Mouse (Mus musculus) c-Kit-positive CD71-negative TER-119-negative erythroid progenitor cells, embryonic 14.5 days (primary cell): ENCODE measurements around the gene Tmem189.

Source experiments
- DNase-seq: peaks from one replicate; pipeline ENCODE4 v3.0.0-alpha.2; 2013; ENCODE audit warnings: low read depth

Gene Tmem189

GRCm38 (mm10) chr2:167689501-167690218 is at the start of gene Tmem189:
Gene Tmem189 (minus strand): TSS chr2:167689822.
- DNase-seq, result no peak

- no peak for DNase-seq
These were observed 49.4 kb upstream of the Tmem189 start for GRCm38 (mm10) chr2:167739030-167739429.

GRCm38 (mm10) chr2:167734861-167735260 is 45.2 kb upstream of the Tmem189 start:
- no peak for DNase-seq

GRCm38 (mm10) chr2:167731149-167731548 is 41.5 kb upstream of the Tmem189 start:
- DNase-seq, result no peak

- DNase-seq, result no peak
These were observed 40.4 kb upstream of the Tmem189 start for GRCm38 (mm10) chr2:167730036-167730435.

- no peak for DNase-seq
These were observed 37.5 kb upstream of the Tmem189 start for GRCm38 (mm10) chr2:167727161-167727560.

GRCm38 (mm10) chr2:167725879-167726278 is 36.3 kb upstream of the Tmem189 start:
- no peak for DNase-seq

- no peak for DNase-seq
These were observed 34.1 kb upstream of the Tmem189 start for GRCm38 (mm10) chr2:167723589-167724206.

GRCm38 (mm10) chr2:167722538-167722937 is 32.9 kb upstream of the Tmem189 start:
- no peak for DNase-seq

GRCm38 (mm10) chr2:167721159-167721882 is 31.7 kb upstream of the Tmem189 start:
- DNase-seq, result no peak

GRCm38 (mm10) chr2:167719520-167719919 is 29.9 kb upstream of the Tmem189 start:
- no peak for DNase-seq

GRCm38 (mm10) chr2:167717208-167717607 is 27.6 kb upstream of the Tmem189 start:
- no peak for DNase-seq

GRCm38 (mm10) chr2:167715008-167715407 is 25.4 kb upstream of the Tmem189 start:
- DNase-seq, result no peak

- DNase-seq, result no peak
These were observed 24.7 kb upstream of the Tmem189 start for GRCm38 (mm10) chr2:167714298-167714697.

GRCm38 (mm10) chr2:167712872-167713821 is 23.5 kb upstream of the Tmem189 start:
- no peak for DNase-seq

GRCm38 (mm10) chr2:167710574-167710973 is 21.0 kb upstream of the Tmem189 start:
- DNase-seq, result no peak

GRCm38 (mm10) chr2:167709969-167710368 is 20.3 kb upstream of the Tmem189 start:
- DNase-seq, result no peak

- DNase-seq, result no peak
These were observed 18.8 kb upstream of the Tmem189 start for GRCm38 (mm10) chr2:167708373-167708772.

- no peak for DNase-seq
These were observed 16.7 kb upstream of the Tmem189 start for GRCm38 (mm10) chr2:167706183-167706939.

GRCm38 (mm10) chr2:167704409-167704808 is 14.8 kb upstream of the Tmem189 start:
- DNase-seq, result no peak

- DNase-seq, result no peak
These were observed 12.5 kb upstream of the Tmem189 start for GRCm38 (mm10) chr2:167702126-167702525.
